Comparison of ENCODE assay signal across 8 mouse cellular contexts in genomic region chr13:9314099-9314712, GRCm38 (mm10). TPM values are rescaled to one million over a fixed set of nuclear protein-coding genes. Genes with fewer than 3 reads are reported as not detected.
DNase-seq lines count a peak whose midpoint lies in the region; ATAC-seq and TF ChIP-seq lines count a peak whose summit lies in the region.

No protein-coding gene starts in this region.

- TF ChIP-seq POLR2A in liver, adult 2 months (IDR thresholded peaks at IDR 0.05; ENCODE audit: extremely low read depth, insufficient read depth, low read length), result no peak

- no peaks in the 10 kb centered on the region for H3K27me3 ChIP-seq in liver, adult 2 months (ENCODE audit: control insufficient read depth, insufficient read depth, low read length)
- H3K27me3 ChIP-seq in liver, embryonic 11.5 days (replicated peaks; ENCODE audit: control insufficient read depth, insufficient read depth, low read length), result no peaks in the 10 kb centered on the region

- no peak for ATAC-seq in liver, embryonic 11.5 days (replicated peaks; ENCODE audit: low FRiP score)

- H3K27ac ChIP-seq in liver, adult 2 months (replicated peaks; ENCODE audit: insufficient read depth, low read depth, low read length), result no peak overlapping the region
- H3K27ac ChIP-seq in liver, embryonic 11.5 days (ENCODE audit: low read depth, low read length), result no peak overlapping the region
- H3K27ac ChIP-seq in layer of hippocampus, adult 2 months, result no peak overlapping the region

- H3K79me2 ChIP-seq in liver, adult 2 months (ENCODE audit: control insufficient read depth, insufficient read depth, low read length), result peaks cover 13% of the 10 kb centered on the region; the same call in 1 of the 2 replicates

- peaks cover 17% of the 10 kb centered on the region for H3K4me1 ChIP-seq in liver, adult 2 months (ENCODE audit: control insufficient read depth, insufficient read depth, low read length)
- no peaks in the 10 kb centered on the region for H3K4me1 ChIP-seq in liver, embryonic 11.5 days (replicated peaks; ENCODE audit: control insufficient read depth, insufficient read depth, low read length)

- no peak overlapping the region for H3K4me3 ChIP-seq in liver, adult 2 months (ENCODE audit: insufficient read depth, low read depth, low read length)
- no peak overlapping the region for H3K4me3 ChIP-seq in liver, embryonic 11.5 days (ENCODE audit: low read depth, low read length)
- no peak overlapping the region for H3K4me3 ChIP-seq in layer of hippocampus, adult 2 months

- H3K36me3 ChIP-seq in liver, adult 2 months (ENCODE audit: control insufficient read depth, insufficient read depth, low read length), result no peaks in the 10 kb centered on the region
- no peaks in the 10 kb centered on the region for H3K36me3 ChIP-seq in liver, embryonic 11.5 days (ENCODE audit: control insufficient read depth, insufficient read depth, low read length)

- no peaks in the 10 kb centered on the region for H3K9me3 ChIP-seq in liver, embryonic 11.5 days (ENCODE audit: control insufficient read depth, low read length)

- TF ChIP-seq CTCF in liver, adult 2 months (IDR thresholded peaks at IDR 0.05; ENCODE audit: low read depth, low read length), result no peak
- TF ChIP-seq CTCF in layer of hippocampus, adult 2 months (conservative IDR thresholded peaks at IDR 0.05), result no peak

- H3K9ac ChIP-seq in liver, adult 2 months (ENCODE audit: low read depth, low read length), result no peak overlapping the region
- H3K9ac ChIP-seq in liver, embryonic 11.5 days (ENCODE audit: low read depth, low read length), result no peak overlapping the region

- WGBS in liver, adult 2 months, result 73% methylated on average over 2 of the region's 2 CpGs
- WGBS in liver, embryonic 11.5 days, result 79% methylated on average over 2 of the region's 2 CpGs

- no peak overlapping the region for H3K4me2 ChIP-seq in liver, embryonic 11.5 days

- peak; percentile 25 to 67 for DNase-seq in adrenal gland, adult (ENCODE audit: inconsistent age in 2 of 2, low spot score in 1 of 2)
- no peak for DNase-seq in adrenal gland, adult 18-20 months (ENCODE audit: low spot score in 2 of 2)
- DNase-seq in liver, adult 2 months (ENCODE audit: extremely low read depth, low read depth, low spot score), result peak; percentile 62
- no peak for DNase-seq in liver, embryonic 11.5 days (ENCODE audit: low spot score)
- DNase-seq in heart, postnatal 36 days, result peak; percentile 44 to 49
- peak; percentile 41 for DNase-seq in lung, postnatal 25 days (ENCODE audit: low spot score)
- no peak for DNase-seq in gastrocnemius, postnatal 10 days
- DNase-seq in layer of hippocampus, adult 2 months (ENCODE audit: low spot score in 2 of 2), result no peak

- intact Hi-C loops in heart, postnatal 36 days (cut with DNase I), result no loop called here

RNA-seq across cellular contexts. Expression of gene Dip2c, which starts 37.9 kb away (rescaled TPM):
- 10 to 100 TPM; 13.9 to 27.2 TPM for total RNA-seq in adrenal gland, adult 18-20 months (2021)
- total RNA-seq in liver, adult 2 months (2014; rRNA removed), result 10.7 and 12.9 TPM in 2 replicates
- 4.0 and 4.7 TPM in 2 replicates for polyA plus RNA-seq in liver, adult 2 months (2012; rRNA removed)
- polyA plus RNA-seq in liver, embryonic 11.5 days (2014; fragmentation: Nextera tagmentation; extraction: Ambion mirVana), result 2.2 and 2.5 TPM in 2 replicates
- 10 to 100 TPM; 39.2 to 40.7 TPM for total RNA-seq in heart, postnatal 36 days (2021)
- 10 to 100 TPM; 20.8 to 22.5 TPM for total RNA-seq in gastrocnemius, postnatal 10 days (2021)
- 10 to 100 TPM; 66.2 to 66.7 TPM for total RNA-seq in layer of hippocampus, adult 2 months (2021)

Comparison
In these comparisons a context has a peak if more than half of its experiments do, and no peak if none do; other contexts are left out.
1. DNase-seq: peak in adrenal gland, adult (2 of 2), liver, adult 2 months (single experiment), heart, postnatal 36 days (2 of 2) and lung, postnatal 25 days (single experiment); none in adrenal gland, adult 18-20 months (0 of 2), liver, embryonic 11.5 days (single experiment), gastrocnemius, postnatal 10 days (single experiment) and layer of hippocampus, adult 2 months (0 of 2).